Mouse (Mus musculus) layer of hippocampus, adult 18-20 months (tissue): ENCODE data around the gene Arfip1. TPM values are rescaled to one million over a fixed set of nuclear protein-coding genes. Genes with fewer than 3 reads are reported as not detected.
"Not testable (repeated sequence)": the region's sequence is repeated elsewhere in the genome, so short reads cannot be mapped to it uniquely, and the experiment has no call there.

ENCODE experiments used
- DNase-seq, 2 experiments: peaks; one replicate each; pipeline ENCODE4 v3.0.0; 2022; ENCODE audit warnings: low spot score in 2 of 2
- total RNA-seq, 2 experiments: library from RNA; stranded (reverse); gene quantifications; 2 replicates each; pipeline ENCODE4 v1.2.3; 2021

The Arfip1 gene
- total RNA-seq, 2 experiments from 2014 or later: 21.9 to 22.1 TPM

DNA sequence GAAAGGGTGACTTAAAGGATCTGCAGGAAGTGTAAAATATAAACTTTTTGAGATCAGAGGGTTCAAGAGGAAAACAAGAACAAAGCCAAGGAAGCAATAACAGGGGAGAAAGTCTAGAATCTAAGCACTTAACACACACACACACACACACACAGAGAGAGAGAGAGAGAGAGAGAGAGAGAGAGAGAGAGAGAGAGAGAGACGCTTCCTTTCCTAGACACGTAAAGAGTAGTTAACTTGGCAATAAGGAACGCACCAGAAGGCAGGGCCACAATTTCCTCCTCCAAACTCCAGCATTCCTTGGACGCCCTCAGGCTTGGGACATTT lies 766 bp downstream of the Arfip1 start:
- no peak for DNase-seq

DNA sequence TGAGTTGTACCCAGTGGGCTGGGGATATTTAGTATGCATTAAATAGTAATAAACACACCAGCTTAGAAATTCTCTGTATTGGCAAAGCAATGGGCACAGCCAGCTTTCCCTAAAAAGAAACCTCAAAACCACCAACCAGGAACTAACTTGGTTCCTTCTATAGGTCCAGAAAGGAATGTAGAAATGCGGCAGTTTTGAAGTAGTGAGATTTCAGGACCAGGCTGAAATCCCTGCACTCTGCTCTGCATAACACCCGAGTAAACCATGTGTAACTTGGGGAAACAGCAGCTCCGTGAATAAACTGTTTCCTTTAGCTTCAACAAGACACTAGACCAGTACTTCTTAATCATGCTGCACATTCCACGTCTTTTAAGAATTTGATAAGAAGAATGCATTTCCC lies 1.7 kb downstream of the Arfip1 start:
- no peak for DNase-seq

DNA sequence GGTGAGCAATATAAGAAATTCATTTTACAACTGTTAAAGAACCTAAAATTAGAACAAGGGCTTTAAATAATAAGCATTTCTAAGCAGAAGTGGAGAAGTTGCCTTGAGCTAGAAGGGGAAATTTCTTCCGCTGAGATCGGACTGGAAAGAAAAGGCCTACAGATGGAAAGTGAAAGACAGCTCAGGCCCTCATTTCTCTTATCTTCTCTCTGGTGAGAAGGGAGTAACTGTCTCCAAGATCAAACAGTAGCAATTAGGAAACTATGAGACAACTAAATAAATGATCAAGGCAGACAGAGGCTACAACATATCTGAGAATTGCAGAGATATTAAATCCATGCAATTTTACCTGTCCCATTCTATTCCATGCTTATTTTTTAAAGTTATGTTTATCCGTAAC lies 11.9 kb downstream of the Arfip1 start:
- DNase-seq: no peak

DNA sequence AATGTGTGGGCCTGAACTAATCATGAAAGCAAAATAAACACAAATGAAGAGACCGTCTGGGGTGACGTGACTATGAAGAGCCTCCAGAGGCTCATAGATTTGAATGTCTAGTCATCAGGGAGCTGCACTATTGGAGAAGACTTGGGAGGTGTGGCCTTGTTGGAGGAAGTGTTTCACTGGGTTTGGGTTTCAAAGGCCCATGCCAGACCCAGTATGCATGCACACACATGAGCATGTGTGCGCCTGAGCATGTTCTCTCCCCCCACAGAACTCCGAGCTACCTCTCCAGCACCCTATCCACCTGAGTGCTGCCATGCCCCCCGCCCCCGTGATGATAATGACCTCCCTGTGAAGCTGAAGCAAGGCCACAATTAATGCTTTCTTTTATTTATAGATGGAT lies 12.8 kb downstream of the Arfip1 start:
- no peak for DNase-seq

DNA sequence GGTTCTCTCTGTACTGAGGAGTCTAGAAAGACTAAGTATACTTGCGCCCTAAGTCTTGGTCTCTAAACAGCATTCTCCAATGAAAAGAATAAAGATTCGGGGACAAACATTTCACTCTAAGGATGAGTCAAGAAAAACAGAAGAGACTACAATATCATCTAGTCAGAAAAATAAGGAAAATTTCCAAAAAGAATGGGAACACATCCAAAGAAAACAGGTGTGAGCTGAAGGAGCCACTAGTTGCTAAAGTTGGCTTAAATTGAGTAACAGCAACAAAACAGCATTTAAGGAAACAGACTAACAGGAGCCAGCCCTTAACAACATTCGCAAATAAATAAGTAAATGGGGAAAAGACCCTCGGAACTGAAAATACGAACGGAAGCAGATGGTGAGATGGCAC lies 13.9 kb downstream of the Arfip1 start:
- DNase-seq: peak in 1 of 2 experiments; percentile 26

DNA sequence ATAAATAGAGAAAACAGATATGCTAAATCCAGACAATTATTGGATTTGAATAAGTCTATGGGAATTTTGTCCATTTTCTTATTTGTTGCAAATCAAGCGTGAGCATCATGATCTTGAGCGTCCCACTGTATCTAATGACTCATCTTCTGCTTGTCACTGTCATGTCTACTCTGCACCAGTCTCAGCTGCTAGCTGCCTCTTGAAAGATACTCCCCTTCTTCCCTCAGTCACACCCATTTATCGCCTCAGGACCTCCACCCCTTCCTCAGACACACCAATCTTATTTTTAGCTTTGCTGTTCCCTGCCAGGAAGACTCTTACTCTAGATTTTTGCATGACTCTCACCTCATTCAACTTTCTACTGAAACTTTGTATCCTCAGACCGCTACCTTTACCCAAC lies 19.0 kb downstream of the Arfip1 start:
- no peak for DNase-seq

DNA sequence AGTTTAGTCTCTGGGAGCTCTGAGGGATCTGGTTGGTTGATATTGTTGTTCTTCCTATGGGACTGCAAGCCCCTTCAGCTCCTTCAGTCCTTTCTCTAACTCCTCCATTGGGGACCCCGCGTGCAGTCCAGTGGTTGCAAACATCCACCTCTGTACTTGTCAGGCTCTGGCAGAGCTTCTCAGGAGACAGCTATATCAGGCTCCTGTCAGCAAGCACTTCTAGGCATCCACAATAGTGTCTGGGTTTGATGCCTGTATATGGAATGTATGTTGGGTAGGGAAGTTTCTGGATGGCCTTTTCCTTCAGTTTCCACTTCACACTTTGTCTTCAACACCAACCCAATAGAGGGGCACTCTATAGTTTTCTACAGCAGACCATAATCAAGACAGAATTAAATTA lies 19.5 kb downstream of the Arfip1 start:
- not testable (repeated sequence) for DNase-seq

DNA sequence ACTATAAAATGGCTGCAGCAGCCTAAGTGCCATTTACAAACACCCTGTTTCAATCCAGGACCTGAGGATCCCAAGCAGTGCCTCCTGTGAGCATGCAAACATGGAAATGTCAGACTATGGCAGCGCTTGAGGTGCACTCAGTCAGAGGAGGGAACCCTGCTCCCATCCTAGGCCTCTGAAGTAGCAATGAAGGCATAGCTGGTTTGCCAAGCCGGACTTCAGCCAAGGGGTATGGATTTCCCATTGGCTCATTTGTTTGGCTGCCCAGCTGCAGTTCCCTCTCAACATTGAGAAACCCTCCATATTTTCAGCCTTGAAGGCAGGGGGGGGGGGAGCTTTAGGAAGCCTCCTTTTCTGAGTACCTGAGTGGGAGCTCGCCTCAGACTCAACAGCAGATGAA lies 24.1 kb downstream of the Arfip1 start:
- no peak for DNase-seq

DNA sequence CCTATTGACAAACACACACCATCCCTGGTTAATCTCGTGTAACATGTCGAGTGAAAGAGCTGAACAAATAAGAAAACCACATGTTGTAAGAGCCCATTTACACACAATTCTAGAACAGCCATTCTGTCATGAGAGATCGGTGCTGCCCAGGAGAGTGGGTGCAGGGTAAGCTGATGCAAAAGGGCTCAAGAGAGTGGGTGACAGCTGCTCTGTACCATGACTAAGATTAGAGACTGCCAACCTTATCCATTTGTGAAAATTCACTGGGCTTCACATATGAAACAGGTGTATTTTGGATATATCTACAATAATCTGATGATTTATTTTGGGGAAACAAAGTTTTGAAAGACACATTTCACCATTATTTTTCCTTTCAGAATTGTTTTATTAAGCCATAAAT lies 26.6 kb downstream of the Arfip1 start:
- DNase-seq: no peak

DNA sequence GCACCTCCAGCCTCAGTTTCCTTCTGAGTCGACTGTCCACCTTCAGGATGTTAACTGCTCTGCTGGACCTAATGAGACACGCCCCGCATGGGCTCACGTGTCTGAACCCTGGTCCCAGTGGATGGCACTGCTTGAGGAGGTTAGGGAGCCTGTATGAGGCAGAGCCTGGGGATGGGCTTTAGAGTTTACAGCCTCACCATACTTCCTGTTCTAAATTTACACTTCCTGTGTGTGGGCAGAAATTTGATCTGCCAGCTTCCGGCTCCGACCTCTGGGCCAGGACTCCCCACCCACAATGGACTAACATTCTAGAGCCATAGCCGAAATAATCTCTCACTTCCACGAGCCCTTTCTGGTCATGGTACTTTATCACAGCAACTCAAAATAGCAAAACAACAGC lies 35.2 kb downstream of the Arfip1 start:
- no peak for DNase-seq

DNA sequence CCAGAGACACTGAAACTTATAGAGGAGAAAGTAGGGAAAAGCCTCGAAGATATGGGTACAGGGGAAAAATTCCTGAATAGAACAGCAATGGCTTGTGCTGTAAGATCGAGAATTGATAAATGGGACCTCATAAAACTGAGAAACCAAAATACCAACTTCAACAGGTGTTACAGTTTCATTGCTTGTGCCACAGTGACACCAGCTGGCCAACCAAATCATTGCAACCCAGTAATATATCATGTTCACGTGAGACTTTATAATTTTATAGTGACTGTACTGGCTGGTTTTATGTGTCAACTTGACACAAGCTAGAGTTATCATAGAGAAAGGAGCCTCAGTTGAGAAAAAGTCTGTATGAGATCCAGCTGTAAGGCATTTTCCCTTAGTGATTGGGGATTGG lies 40.0 kb downstream of the Arfip1 start:
- peak; percentile 14 to 78 for DNase-seq

DNA sequence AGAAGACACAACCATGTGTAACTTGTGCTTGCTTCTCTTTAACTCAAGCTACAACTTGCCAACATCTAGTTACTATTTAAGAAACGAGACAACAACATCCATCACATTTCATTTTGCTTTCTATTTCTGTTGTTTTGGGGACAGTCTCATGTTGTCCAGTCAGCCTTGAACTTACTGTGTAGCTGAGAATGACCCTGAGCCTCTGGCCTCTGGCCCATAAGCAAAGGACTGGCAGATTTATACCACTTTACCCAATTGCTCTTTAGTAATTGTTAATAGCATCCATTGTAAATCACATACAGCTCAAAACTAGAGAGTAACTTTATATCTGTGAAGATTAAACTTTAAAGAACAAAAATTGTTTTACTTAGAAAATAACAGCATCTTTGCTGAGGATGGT lies 40.5 kb downstream of the Arfip1 start:
- no peak for DNase-seq

DNA sequence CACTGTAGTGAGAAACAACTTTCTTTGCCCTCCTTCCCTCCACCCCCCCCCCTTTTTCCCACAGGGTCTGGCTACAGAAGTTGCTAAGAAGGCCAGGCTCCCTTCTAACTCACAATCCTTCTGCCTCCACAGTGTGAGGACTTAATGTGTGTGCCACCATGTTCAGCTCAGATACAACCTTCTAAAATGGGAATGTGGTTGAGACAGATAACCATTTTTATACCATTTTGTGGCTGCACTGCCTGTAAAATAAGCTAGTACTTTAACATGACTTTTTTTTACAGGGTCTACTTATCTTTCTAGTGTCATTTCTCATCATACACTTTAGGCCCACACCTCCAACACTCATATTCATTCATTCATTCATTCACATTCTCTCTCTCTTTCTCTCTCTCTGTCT lies 41.8 kb downstream of the Arfip1 start:
- no peak for DNase-seq

DNA sequence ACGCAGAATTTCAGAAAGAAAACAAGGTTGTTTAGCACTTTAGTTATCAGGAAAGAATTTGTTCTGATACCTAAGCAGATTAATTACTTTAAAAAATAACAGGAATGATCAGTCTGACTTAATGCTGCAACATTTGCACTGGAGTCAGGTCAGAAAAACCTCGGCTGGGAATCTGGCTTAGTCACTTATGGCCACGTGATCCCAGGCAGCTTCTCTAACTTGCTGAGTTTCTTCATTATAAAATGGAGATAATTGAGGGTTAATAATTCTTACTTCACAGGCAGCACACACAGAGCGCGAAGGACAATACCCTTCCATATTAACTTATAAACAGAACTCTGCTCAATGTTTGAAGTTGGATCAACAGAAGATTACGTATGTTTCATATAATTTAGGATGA lies 45.4 kb downstream of the Arfip1 start:
- no peak for DNase-seq

DNA sequence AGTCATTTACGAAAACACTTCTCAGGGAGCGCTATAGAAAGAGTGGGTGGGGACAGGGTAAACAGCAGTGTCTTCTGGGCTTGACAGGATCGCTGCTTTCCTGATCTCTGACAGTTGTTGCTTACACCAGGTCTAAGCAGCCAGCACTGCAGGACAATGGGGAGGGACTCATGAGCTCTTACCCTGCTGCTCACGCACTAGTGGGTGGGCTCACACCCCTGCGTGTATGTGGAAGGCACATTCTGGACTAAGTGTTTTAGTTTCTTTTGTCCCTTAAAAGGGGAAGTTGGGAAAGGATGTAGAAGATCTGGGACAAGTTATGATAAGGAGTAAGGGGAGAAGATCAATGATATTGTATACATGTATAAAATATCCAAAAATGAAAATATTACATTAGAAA lies 49.2 kb downstream of the Arfip1 start:
- DNase-seq: no peak

DNA sequence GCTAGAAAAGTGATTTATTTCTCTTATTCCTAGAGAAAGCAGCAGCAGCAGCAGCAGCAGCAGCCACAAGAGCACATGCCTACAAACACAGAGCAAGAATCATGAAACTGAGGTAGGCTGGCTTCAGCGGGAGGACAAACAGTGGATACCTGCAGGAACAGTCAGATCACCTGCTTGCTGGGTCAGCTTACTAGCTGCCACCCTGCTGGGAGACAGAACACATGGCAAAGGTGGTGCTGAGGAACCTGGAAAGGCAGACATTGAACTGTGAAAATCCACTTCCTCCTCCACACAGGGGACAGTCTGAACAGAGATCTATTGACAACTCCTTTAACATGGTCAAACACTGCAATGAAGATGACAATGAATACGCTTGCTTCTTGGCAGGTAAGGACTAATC lies 53.4 kb downstream of the Arfip1 start:
- no peak for DNase-seq

DNA sequence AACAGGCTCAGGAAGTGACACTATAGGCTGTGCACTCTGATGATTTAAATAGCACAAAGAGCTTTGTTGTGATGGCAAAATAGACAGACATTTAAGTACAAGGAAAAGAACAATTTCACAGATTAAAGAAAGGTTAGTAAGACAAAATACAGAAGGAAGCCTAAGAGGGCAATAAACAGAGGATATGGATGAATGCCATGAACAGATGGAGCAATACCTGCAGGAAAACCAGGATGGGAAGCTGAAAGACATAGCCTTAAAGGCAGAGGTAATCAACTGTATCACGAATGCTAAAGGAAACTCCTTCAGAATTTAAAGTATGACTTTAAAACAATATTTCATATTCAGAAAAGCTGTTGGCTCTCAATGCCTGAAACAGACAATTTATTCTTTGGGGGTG lies 57.5 kb downstream of the Arfip1 start:
- no peak for DNase-seq

DNA sequence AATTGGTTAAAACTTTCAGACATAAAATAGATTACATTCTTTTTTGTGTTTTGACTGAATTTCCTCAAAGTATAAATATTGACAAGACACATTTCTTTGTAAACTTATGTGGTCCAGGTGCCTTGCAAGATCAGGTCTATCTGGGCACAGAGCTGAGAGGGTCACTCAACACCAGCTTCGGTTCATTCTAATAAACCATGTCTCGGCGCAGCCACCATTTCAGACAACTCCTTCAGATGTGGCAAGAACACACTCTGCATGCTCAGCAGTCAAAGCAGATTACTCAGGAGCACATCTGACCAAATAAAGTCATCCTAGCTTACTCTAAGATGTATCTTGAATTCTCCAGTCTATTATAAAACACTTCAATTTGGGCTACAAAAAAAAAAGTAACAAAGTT lies 66.3 kb downstream of the Arfip1 start:
- no peak for DNase-seq

DNA sequence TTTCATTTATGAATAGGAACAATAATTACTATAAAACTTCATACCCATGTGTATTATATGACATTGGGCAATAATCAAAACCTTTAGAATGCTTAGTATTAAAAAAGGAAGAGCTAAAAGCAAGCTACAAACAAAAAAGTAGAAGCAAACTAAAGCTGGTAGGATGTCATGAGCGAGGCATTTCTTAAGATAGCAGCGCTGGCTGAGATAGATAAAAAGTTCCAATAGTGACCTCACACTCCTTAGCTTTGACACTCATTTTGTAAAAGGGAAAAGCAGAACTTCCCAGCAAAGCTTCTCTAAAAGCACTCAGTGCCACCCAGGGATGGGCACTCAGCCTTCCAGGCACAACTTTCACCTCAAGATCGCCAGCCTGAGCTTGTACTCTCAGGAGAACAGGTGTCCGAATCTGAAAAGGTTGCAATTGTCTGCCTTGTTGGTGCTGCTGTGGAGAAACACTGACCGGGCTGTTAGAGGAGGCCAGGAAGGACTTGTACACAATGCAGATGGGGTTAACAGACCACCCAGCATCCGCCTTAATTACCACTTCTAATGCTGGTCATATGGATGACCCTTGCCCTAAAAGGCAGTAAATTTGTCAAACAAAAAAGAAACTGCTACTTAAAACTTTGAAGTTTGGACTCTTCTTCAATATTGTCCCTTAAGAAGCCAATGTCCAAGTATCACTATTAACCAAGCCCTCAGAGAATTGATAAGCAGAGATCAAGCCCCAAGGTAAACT lies 69.5 kb downstream of the Arfip1 start:
- DNase-seq: no peak

DNA sequence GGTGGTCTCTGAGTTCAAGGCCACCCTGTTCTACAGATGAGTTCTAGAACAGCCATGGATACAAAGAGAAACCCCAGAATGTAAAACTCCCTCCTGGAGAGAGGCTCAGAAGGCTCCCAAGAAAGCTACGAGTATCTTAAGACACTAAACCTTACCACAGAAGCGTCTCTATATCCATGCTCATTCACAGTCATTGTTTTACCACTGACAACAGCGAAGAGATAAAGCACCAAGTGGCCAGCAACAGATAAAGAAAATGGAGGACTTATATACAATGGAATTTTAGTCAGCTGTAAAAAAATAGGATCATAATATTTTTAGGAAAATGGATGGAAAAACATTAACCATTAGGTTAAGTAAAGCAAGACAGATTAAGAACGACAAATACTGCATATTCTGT lies 77.2 kb downstream of the Arfip1 start:
- no peak for DNase-seq

DNA sequence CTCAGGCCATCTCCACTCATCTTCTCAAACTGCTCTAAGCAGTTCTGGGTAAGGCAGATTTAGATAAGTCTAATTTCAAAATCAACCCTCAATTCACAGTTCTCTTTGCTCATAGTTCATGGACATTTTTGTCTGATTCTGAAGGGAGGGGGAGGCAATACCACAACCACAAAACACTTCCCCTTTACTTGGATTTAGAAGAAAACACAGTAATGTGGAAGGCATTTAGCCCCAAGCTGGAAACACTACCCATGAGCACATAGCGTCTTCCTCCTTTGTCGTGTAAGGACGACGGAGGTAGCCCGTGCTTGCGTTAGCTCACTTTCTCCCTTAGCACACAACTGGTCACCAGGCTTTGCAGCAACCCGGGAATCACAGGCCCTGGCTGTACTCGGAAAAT lies 78.1 kb downstream of the Arfip1 start:
- DNase-seq: no peak

DNA sequence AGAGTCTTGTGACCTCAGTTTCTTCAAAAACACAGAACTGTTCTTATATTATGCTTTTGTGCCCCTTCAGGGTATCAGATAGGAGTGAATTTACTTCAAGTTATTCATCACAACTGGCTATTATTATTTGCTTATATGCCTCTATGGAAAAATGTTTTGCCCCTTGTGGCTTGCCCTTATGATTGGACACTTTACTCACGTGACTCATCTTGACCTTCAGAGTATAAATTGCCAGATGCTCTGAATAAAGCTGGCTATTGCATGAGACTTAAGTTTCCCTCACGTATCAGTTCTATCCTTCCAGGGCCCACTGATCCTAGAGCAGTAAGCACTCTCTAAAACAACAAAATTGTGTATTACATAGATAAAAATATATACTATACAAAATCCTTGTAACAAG lies 80.3 kb downstream of the Arfip1 start:
- no peak for DNase-seq

DNA sequence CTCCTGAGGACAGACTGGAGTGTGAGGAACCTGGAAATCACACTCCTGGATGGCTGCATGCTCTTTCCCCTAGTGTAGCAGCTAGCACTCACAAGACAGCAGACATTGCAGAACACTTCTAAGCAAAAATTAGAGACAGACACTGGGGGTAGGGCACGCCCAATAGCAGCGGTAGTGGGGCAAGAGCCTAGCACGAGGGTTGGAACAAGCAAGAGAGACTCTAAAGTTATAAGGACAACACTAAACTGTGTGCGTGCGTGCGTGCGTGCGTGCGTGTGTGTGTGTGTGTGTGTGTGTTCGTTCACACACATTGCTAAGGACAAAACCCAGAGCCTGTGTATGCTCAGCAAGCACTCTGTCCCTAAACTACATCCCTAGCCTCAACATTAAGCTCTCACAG lies 81.9 kb downstream of the Arfip1 start:
- no peak for DNase-seq

DNA sequence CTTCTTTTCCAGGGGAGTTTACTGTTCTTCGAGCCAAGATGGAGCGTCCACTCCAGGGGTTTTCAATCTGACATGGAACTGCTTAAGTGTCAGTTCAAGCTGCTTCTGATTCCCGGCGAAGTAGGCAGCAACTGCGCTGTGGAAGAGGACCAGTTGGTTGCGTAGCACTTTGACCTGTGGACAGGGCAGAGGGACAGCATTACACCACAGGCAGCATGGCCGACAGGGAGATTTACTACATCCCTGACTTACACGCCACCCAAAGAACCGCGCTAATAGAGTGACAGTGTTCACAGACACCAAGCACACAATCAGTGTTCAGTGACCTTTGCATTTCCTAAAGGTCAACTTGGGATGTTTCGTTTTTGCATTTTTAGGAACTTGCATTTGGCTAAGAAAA lies 84.7 kb downstream of the Arfip1 start:
- DNase-seq: no peak
